Mouse (Mus musculus) CD4-positive helper T cell, adult 2 months (primary cell): ENCODE data around the gene Nrd1.

Experiments used
- DNase-seq: peaks from one replicate; pipeline ENCODE4 v3.0.0-alpha.2; 2012; ENCODE audit warnings: low read depth, missing footprints, low spot score

Gene Nrd1

DNA sequence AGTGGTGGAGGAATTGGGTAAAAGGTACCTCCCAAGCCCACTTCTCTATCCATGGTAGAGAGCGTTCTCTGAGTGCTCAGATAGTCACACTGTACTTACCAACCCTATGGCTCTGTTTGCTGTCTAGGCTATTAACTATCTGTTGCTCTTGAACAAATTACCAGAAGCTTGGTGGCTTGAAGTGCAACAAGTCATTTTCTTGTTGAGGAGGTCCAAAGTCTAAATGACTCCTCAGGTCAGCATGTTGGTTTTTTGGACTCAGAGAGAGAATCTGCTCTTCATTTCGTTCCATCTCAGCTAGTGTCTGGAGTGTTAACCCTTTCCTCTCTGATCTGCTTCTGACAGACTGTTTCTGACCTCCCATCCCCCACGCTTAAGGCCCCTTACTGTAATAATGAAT, 24.6 kb downstream of the Nrd1 start:
- DNase-seq: no peak

GRCm38 (mm10) chr4:109026543-109026942, 26.1 kb downstream of the Nrd1 start:
- DNase-seq: no peak

DNA sequence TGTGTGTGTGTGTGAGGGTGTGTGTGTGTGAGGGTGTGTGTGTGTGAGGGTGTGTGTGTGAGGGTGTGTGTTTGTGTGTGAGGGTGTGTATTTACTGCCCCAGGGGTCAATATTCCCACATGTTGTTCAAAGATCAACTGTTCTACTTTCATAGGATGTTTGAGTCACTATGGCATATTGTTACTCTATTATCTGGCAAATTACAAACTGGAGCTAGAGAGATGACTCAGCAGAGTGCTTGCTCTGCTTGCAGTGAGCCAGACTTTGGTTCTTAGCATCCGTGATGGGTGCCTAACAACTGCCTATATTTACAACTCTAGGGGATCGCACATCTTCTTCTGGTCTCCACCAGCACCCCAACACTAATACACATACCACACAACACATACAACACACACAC, 29.4 kb downstream of the Nrd1 start:
- no peak for DNase-seq

GRCm38 (mm10) chr4:109030266-109030665, 29.8 kb downstream of the Nrd1 start:
- DNase-seq: no peak

- peak; percentile 56 for DNase-seq
Observed at GRCm38 (mm10) chr4:109036327-109036726, 35.9 kb downstream of the Nrd1 start.

- no peak for DNase-seq
Observed at GRCm38 (mm10) chr4:109042739-109043138, 42.3 kb downstream of the Nrd1 start.

DNA sequence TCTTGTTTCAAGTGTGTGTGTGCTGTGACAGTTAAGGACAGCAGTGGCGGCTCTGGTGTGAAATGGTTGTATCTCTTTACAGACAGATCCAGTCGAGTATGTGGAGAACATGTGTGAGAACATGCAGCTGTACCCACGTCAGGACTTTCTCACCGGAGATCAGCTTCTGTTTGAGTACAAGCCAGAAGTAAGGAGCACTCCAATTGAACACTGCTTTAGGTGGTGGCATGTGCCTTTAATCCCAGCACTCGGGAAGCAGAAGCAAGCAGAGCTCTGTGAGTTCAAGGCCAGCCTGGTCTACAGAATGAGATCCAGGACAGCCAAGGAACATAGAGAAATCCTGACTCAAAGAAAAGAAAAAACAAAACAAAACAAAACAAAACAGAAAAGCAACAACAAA, 42.8 kb downstream of the Nrd1 start:
- DNase-seq: no peak

GRCm38 (mm10) chr4:109043756-109044155, 43.3 kb downstream of the Nrd1 start:
- no peak for DNase-seq

- DNase-seq: no peak
Observed at GRCm38 (mm10) chr4:109048258-109048657, 47.8 kb downstream of the Nrd1 start.

GRCm38 (mm10) chr4:109052282-109052681, 51.8 kb downstream of the Nrd1 start:
- no peak for DNase-seq

- no peak for DNase-seq
Observed at GRCm38 (mm10) chr4:109054003-109054402, 53.5 kb downstream of the Nrd1 start.

DNA sequence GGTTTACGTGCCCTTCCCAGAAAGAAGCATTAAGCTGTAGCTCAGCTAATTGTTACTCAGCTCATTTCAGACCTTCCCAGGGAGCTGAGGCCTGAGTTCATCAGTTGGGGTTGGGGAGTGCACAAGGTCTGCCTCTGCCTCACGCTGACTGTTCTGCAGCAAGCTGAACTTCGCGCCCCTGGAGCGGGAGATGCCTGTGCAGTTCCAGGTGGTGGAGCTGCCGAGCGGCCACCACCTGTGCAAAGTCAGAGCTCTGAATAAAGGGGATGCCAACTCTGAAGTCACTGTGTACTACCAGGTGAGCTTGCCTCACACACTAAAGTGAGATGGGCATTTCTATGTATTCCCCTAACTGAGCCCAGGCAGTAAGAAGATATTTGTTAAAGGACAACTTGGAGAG, 55.9 kb downstream of the Nrd1 start:
- no peak for DNase-seq

- DNase-seq: no peak
Observed at GRCm38 (mm10) chr4:109057640-109058039, 57.2 kb downstream of the Nrd1 start.

DNA sequence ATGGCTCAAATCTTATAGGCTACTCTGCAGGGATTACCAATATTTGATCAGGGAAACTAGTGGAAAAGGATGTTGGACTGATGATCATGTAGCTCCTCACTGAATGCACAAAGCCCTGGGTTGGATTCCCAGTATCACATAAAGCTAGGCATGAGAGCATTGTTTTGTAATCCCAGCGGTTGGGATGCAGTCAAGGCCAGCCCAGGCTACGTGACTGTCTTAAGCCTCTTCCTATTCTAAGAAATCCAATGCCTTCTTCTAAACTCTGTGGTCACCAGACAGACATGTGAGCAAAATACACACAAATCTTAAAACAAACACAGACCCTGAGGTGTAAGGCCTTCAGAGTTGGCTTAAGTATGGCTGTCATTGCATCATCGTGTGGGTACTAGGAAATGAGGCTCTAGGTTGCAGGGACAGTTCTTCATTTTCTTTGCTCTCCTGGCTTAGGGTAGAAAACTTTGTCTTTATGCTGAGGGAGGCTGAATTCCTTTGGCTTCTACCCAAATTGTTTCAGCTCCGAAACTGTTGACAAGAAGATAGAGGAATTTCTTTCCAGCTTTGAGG, 58.9 kb downstream of the Nrd1 start:
- no peak for DNase-seq

GRCm38 (mm10) chr4:109064941-109065340, 64.5 kb downstream of the Nrd1 start:
- DNase-seq: no peak

GRCm38 (mm10) chr4:109065714-109066113, 65.3 kb downstream of the Nrd1 start:
- no peak for DNase-seq

GRCm38 (mm10) chr4:109072891-109073290, 72.4 kb downstream of the Nrd1 start:
- DNase-seq: no peak

DNA sequence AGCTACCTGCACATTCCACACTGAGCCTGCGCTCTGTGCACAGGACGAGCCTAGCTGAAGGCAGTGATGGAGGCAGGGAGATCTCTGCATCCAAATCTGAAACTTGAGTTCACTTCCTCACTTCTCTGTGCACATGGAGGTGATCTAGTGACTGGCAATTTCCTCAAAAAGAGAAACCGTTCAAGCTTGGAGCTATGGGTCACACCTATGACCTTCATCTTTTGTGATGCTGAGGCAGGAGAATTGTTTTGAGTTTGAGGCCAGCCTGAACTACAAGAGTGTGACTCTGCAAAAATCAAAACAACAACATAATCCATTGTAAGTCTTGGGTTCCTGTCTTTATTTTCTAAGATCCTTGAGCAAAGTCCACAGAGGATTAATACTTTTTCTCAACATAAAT, 72.8 kb downstream of the Nrd1 start:
- no peak for DNase-seq

GRCm38 (mm10) chr4:109078941-109079340, 78.5 kb downstream of the Nrd1 start:
- no peak for DNase-seq

- DNase-seq: peak; percentile 62
Observed at GRCm38 (mm10) chr4:109079676-109080075, 79.2 kb downstream of the Nrd1 start.

DNA sequence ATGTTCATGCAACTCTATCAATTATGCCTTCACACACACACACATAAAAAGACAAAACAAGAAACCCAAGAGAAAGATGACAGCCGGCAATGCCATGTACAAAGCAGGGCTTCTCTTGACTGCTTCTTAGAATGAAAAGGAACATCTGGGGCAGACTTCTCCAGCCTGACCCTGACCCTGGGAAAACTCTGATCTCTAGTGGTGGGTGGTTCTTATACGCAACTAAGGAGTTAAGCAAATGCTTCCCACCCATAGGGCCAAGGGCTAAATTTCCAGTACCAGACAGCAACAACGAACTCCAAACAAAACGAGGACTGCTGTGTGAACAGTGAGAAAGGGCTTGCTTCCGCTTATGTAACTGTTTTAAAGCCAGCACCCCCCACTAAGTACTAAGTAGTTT, 79.7 kb downstream of the Nrd1 start:
- DNase-seq: no peak

GRCm38 (mm10) chr4:109089171-109089570, 88.7 kb downstream of the Nrd1 start:
- DNase-seq: no peak

- DNase-seq: no peak
Observed at GRCm38 (mm10) chr4:109089999-109090398, 89.5 kb downstream of the Nrd1 start.

DNA sequence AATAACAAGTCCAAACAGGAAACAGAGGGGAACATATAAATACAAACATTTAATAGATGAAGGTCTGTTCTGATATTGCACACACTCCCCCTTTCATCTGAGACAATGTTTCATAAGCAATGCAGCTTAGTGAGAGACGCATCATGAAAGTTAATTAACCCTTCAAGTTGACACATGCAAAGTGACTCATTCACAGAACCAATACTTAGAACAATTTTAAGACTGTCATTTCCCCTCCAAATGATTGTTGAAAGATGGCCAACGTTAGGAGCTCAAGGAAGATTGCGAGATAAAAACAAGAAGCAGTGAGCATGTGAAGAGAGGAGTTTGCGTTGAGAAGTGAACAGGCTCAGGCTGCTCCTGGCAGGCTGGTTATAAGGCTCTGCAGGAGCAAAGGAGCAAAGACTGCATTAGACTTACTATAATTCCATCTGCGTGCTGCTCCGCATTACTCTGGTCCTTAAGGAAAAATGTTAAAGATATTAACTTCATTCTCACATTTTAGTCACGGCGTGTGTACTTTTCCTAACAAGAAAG, 90.9 kb downstream of the Nrd1 start:
- DNase-seq: no peak
